Mouse (Mus musculus): ENCODE results near the gene Olfr294. TPM values are rescaled to one million over a fixed set of nuclear protein-coding genes. Genes with fewer than 3 reads are reported as not detected.

Olfr294 gene
- polyA plus RNA-seq (2014; fragmentation: Nextera tagmentation; extraction: Ambion mirVana), result not detected in 2 replicates

GRCm38 (mm10) chr7:86616543-86616942 lies at the start of gene Olfr294:
Gene Olfr294 (minus strand): TSS chr7:86616643.
- no peaks in the 10 kb centered on the region for H3K27me3 ChIP-seq (ENCODE audit: control insufficient read depth, insufficient read depth, low read length)
- ATAC-seq (ENCODE audit: low read depth), result no peak
- no peak within 1 kb of the TSS for H3K9ac ChIP-seq (replicated peaks; ENCODE audit: low read depth, low read length)
- no peak within 1 kb of the TSS for H3K4me3 ChIP-seq (ENCODE audit: low read depth, low read length)
- H3K36me3 ChIP-seq (ENCODE audit: control insufficient read depth, insufficient read depth, low read length), result no peaks in the 10 kb centered on the region
- 66% methylated on average over 2 of the region's 2 CpGs for WGBS
- H3K27ac ChIP-seq (ENCODE audit: low read depth, low read length), result no peak within 1 kb of the TSS
- H3K9me3 ChIP-seq (ENCODE audit: control insufficient read depth, low read length), result no peaks in the 10 kb centered on the region
- H3K4me2 ChIP-seq (ENCODE audit: low read depth, low read length), result no peak within 1 kb of the TSS
- no peaks in the 10 kb centered on the region for H3K4me1 ChIP-seq (ENCODE audit: control insufficient read depth, insufficient read depth, low read length)

GRCm38 (mm10) chr7:86648761-86649160 lies 32.3 kb upstream of the Olfr294 start, which contains the start of gene Olfr293:
Gene Olfr293 (plus strand): TSS chr7:86649061.
- no peaks in the 10 kb centered on the region for H3K27me3 ChIP-seq (ENCODE audit: control insufficient read depth, insufficient read depth, low read length)
- ATAC-seq (ENCODE audit: low read depth), result no peak
- H3K4me3 ChIP-seq (ENCODE audit: low read depth, low read length), result no peak within 1 kb of the TSS
- H3K9me3 ChIP-seq (ENCODE audit: control insufficient read depth, low read length), result no peaks in the 10 kb centered on the region
- no peaks in the 10 kb centered on the region for H3K36me3 ChIP-seq (ENCODE audit: control insufficient read depth, insufficient read depth, low read length)
- no peaks in the 10 kb centered on the region for H3K4me1 ChIP-seq (ENCODE audit: control insufficient read depth, insufficient read depth, low read length)
- no peak within 1 kb of the TSS for H3K4me2 ChIP-seq (ENCODE audit: low read depth, low read length)
- 93% methylated on average over 4 of the region's 4 CpGs for WGBS
- H3K27ac ChIP-seq (ENCODE audit: low read depth, low read length), result no peak within 1 kb of the TSS
- H3K9ac ChIP-seq (replicated peaks; ENCODE audit: low read depth, low read length), result no peak within 1 kb of the TSS

- Histone ChIP-seq H3K9ac (replicated peaks; ENCODE audit: low read depth, low read length) (no peak within 1 kb of the TSS), H3K36me3 (ENCODE audit: control insufficient read depth, insufficient read depth, low read length) (no peaks in the 10 kb centered on the region), H3K4me3 (ENCODE audit: low read depth, low read length) (no peak within 1 kb of the TSS), H3K9me3 (ENCODE audit: control insufficient read depth, low read length) (no peaks in the 10 kb centered on the region), H3K27me3 (ENCODE audit: control insufficient read depth, insufficient read depth, low read length) (no peaks in the 10 kb centered on the region), H3K4me1 (ENCODE audit: control insufficient read depth, insufficient read depth, low read length) (no peaks in the 10 kb centered on the region), H3K27ac (ENCODE audit: low read depth, low read length) (no peak within 1 kb of the TSS), H3K4me2 (ENCODE audit: low read depth, low read length) (no peak within 1 kb of the TSS)
- 85% methylated on average over 2 of the region's 2 CpGs for WGBS
- ATAC-seq (ENCODE audit: low read depth), result no peak
Measured at GRCm38 (mm10) chr7:86583562-86583961, 32.9 kb downstream of the Olfr294 start, which contains the start of gene Olfr295. Gene Olfr295 (plus strand): TSS chr7:86583862.

Other genes with a start within 250 kb of the Olfr294 start
- not detected in 2 replicates for gene Olfr305, start 249.7 kb downstream of the Olfr294 start, polyA plus RNA-seq (2014; fragmentation: Nextera tagmentation; extraction: Ambion mirVana)
- not detected in 2 replicates for gene Olfr304, start 230.0 kb downstream of the Olfr294 start, polyA plus RNA-seq (2014; fragmentation: Nextera tagmentation; extraction: Ambion mirVana)
- not detected in 2 replicates for gene Olfr303, start 218.9 kb downstream of the Olfr294 start, polyA plus RNA-seq (2014; fragmentation: Nextera tagmentation; extraction: Ambion mirVana)
- not detected in 2 replicates for gene Olfr301, start 212.8 kb downstream of the Olfr294 start, polyA plus RNA-seq (2014; fragmentation: Nextera tagmentation; extraction: Ambion mirVana)
- gene Olfr299, start 156.7 kb downstream of the Olfr294 start, polyA plus RNA-seq (2014; fragmentation: Nextera tagmentation; extraction: Ambion mirVana), result not detected in 2 replicates
- not detected in 2 replicates for gene Olfr298, start 124.2 kb downstream of the Olfr294 start, polyA plus RNA-seq (2014; fragmentation: Nextera tagmentation; extraction: Ambion mirVana)
- not detected in 2 replicates for gene Olfr297, start 96.7 kb downstream of the Olfr294 start, polyA plus RNA-seq (2014; fragmentation: Nextera tagmentation; extraction: Ambion mirVana)
- not detected in 2 replicates for gene Olfr295, start 32.8 kb downstream of the Olfr294 start, polyA plus RNA-seq (2014; fragmentation: Nextera tagmentation; extraction: Ambion mirVana)
- gene Olfr293, start 32.4 kb upstream of the Olfr294 start, polyA plus RNA-seq (2014; fragmentation: Nextera tagmentation; extraction: Ambion mirVana), result not detected in 2 replicates
- not detected in 2 replicates for gene Olfr292, start 71.7 kb upstream of the Olfr294 start, polyA plus RNA-seq (2014; fragmentation: Nextera tagmentation; extraction: Ambion mirVana)
- 0.24 and 1.2 TPM in 2 replicates for gene Folh1, start 159.3 kb upstream of the Olfr294 start, polyA plus RNA-seq (2014; fragmentation: Nextera tagmentation; extraction: Ambion mirVana)
- not detected in 2 replicates for gene Vmn2r77, start 178.4 kb upstream of the Olfr294 start, polyA plus RNA-seq (2014; fragmentation: Nextera tagmentation; extraction: Ambion mirVana)